Mouse (Mus musculus) kidney, postnatal 0 days (tissue): ENCODE data around the gene Lrrc58. TPM values are rescaled to one million over a fixed set of nuclear protein-coding genes. Genes with fewer than 3 reads are reported as not detected.

ENCODE experiments used
- ATAC-seq: fragments of 200-750 bp; cut with Nextera tagmentation; replicated peaks from 2 replicates; pipeline ENCODE4 v1.8.0; 2017; ENCODE audit warnings: low read depth, moderate number of reproducible peaks, moderate TSS enrichment, moderate library complexity; ENCODE audit not compliant: low FRiP score
- DNase-seq: peaks from one replicate; pipeline ENCODE4 v3.0.0-alpha.2; 2016; ENCODE audit warnings: low spot score
- H3K27ac ChIP-seq: fragments of 300-500 bp; sonication (generic); 2 replicates; pipeline ENCODE4 v1.5.1; 2014; ENCODE audit warnings: mild to moderate bottlenecking
- H3K27me3 ChIP-seq: fragments of 300-500 bp; sonication (generic); 2 replicates; pipeline ENCODE4 v1.6.1; 2014; ENCODE audit warnings: low read length, mixed read lengths; ENCODE audit not compliant: insufficient read depth
- H3K36me3 ChIP-seq: fragments of 300-500 bp; sonication (generic); 2 replicates; pipeline ENCODE4 v1.6.1; 2014; ENCODE audit warnings: low read length, mixed read lengths; ENCODE audit not compliant: insufficient read depth
- H3K4me1 ChIP-seq: fragments of 300-500 bp; sonication (generic); replicated peaks from 2 replicates; pipeline ENCODE4 v1.6.1; 2014; ENCODE audit warnings: antibody characterized with exemption, low read length, mixed read lengths; ENCODE audit not compliant: insufficient read depth
- H3K4me2 ChIP-seq: fragments of 300-500 bp; sonication (generic); 2 replicates; pipeline ENCODE4 v1.6.1; 2014; ENCODE audit warnings: mild to moderate bottlenecking, low read length, moderate library complexity, mixed read lengths
- H3K4me3 ChIP-seq: fragments of 300-500 bp; sonication (generic); replicated peaks from 2 replicates; pipeline ENCODE4 v1.5.1; 2014; ENCODE audit warnings: low read depth, low read length
- H3K9ac ChIP-seq: fragments of 300-500 bp; sonication (generic); 2 replicates; pipeline ENCODE4 v1.6.1; 2014; ENCODE audit warnings: low read depth, low read length
- H3K9me3 ChIP-seq: fragments of 300-500 bp; sonication (generic); replicated peaks from 2 replicates; pipeline ENCODE4 v1.6.1; 2016; ENCODE audit warnings: low read length, inconsistent platforms, mixed read lengths
- CTCF ChIP-seq: IDR thresholded peaks from 2 replicates; pipeline ENCODE4 v1.5.1; 2016; ENCODE audit warnings: antibody characterized with exemption, low read depth, mild to moderate bottlenecking, moderate library complexity
- WGBS: fragments of 180-500 bp; shearing (Covaris S2); extraction: QIAGEN DNeasy Blood & Tissue Kit; methylation state at CpG from one replicate; pipeline ENCODE4 v1.1.7; 2014; 5-methylcytosine and 5-hydroxymethylcytosine counted together
- polyA plus RNA-seq: library from polyadenylated mRNA; unstranded; fragments of >200 nt; fragmentation: Nextera tagmentation; extraction: Ambion mirVana; gene quantifications from 2 replicates; pipeline ENCODE4 v1.2.1, GENCODE M21; 2015

Lrrc58 gene
- polyA plus RNA-seq, 1 experiment from 2014 or later: 54.1 TPM

DNA sequence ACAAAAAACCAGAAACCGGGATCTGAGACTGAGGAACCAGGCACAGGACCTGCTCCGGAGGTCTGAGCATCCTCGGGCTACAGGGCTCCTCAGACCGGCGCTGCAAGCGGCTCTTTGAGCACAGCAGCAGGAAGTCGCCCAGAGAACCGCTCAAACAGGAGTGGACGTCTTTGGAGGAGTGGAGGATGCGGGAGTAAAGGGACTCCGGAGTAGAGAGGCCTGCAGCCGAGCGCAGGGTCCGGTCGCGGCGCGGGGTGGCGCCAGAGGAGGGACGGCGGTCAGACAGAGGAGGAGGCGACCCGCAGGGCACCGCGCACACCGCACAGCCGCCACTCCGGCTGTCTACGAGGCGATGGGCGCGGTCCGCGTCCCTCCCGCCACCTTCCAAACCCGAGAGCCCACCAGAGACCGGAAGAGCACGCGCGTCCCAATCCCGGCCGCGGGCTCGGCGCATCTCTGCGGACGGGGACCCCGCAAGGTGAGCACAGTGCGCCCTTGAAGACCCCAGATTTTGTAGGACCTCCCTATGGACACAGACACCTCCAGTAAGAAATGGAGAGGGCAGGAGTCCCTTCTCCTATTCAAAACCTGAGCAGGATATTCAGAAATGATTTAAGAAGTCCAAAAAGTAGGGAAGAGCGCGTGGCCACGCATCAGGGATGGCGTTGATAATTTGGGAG is 48.1 kb downstream of the Lrrc58 start, which contains the start of gene Gpr156:
Gpr156 (plus strand) TSS at position 359 of the 680 bp plus-strand sequence.
- DNase-seq: peak; percentile 76
- WGBS: 3% methylated on average over 51 of the region's 53 CpGs
- H3K4me2 ChIP-seq: peak within 1 kb of the TSS; percentile 84

DNA sequence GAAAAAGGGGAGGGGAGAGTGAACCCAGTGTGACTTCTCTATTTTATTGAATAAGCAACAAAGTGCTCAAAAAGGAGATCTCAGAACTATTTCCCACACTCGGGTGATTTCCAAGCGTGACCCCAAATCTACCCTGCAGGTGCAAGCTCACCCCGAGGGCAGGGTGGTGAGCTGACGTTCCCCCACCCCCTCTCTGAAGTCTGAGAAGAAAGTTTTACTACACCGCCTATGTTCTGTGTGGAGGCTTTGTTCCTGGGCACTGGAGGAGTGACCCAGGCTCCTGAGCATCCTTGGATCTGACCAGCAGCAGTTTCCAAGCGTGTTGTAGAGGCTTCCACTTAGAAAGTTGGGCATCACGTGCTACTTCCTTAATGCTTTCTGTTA is 48.6 kb downstream of the Lrrc58 start:
- Histone ChIP-seq H3K9me3 (no peaks in the 10 kb centered on the region), H3K4me3 (peak overlapping the region; percentile 47), H3K4me2 (peak overlapping the region; percentile 84), H3K27ac (no peak overlapping the region), H3K36me3 (no peaks in the 10 kb centered on the region), H3K9ac (no peak overlapping the region), H3K27me3 (no peaks in the 10 kb centered on the region), H3K4me1 (0 out of 2 replicates have a peak, but pooled peaks cover 5% of the 10 kb centered on the region)
- WGBS: 18% methylated on average over 7 of the region's 7 CpGs
- no peak for TF ChIP-seq CTCF
- DNase-seq: no peak
- no peak for ATAC-seq

More for the DNA sequence above, 48.1 kb downstream of the Lrrc58 start, which contains the start of gene Gpr156:
- Histone ChIP-seq H3K9me3 (no peaks in the 10 kb centered on the region), H3K27ac (no peak within 1 kb of the TSS), H3K4me3 (peak within 1 kb of the TSS; percentile 47), H3K36me3 (no peaks in the 10 kb centered on the region), H3K4me1 (0 out of 2 replicates have a peak, but pooled peaks cover 5% of the 10 kb centered on the region), H3K27me3 (no peaks in the 10 kb centered on the region), H3K9ac (peak within 1 kb of the TSS; percentile 51; the same call in 1 of the 2 replicates)
- peak; percentile 72 for ATAC-seq
- peak; percentile 60 for TF ChIP-seq CTCF

DNA sequence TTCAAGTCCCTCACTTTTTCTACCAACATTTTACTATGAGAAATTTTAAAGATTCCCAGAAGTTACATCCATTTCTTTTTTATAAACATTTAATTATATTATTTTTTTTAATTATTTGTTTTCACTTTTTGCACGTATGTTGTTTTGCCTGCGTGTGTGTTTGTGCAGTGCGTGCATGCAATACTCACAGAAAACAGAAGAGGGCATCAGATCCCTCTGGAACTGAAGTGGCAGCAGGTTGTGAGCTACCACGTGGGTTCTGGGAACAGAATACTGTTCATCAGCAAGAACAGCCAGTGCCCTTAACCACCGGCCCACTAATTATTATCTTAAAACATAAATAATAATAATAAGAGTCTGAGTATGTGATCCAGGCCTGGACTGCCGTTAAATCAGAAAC is 50.8 kb downstream of the Lrrc58 start:
- H3K4me2 ChIP-seq: no peak overlapping the region

DNA sequence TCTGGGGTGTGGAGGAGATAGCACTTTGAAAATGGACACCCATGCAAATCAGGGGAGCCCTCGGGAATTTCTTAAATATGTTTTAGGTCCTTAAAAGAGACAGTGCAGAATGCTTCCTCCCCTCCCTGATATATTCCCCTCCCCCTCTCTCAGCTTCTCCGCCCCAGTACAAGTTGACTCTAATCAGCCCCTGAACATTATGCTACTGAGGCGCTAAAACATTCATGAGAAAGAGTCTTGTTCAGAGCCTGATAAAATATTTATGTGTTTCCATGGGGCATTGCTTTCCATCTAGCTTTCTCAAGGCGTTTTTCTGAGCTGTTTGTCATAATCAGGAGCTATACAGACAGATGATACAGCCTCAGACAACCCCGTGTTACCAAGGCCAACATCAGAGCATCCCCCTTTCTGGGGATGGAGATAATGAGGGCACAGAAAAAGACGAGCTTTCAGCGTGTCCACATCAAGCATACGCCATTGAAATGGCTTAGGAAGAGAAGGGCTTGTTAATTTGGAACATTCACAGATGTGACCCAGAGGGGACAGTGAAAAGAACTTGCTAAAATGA is 52.7 kb downstream of the Lrrc58 start:
- no peak for ATAC-seq
- WGBS: 70% methylated on average over 8 of the region's 8 CpGs
- no peak for DNase-seq
- no peak for TF ChIP-seq CTCF
- no peaks in the 10 kb centered on the region for H3K27me3 ChIP-seq
- no peak overlapping the region for H3K9ac ChIP-seq
- H3K4me2 ChIP-seq: no peak overlapping the region
- no peak overlapping the region for H3K4me3 ChIP-seq
- no peaks in the 10 kb centered on the region for H3K36me3 ChIP-seq
- no peak overlapping the region for H3K27ac ChIP-seq
- no peaks in the 10 kb centered on the region for H3K9me3 ChIP-seq
- H3K4me1 ChIP-seq: 0 out of 2 replicates have a peak, but pooled peaks cover 5% of the 10 kb centered on the region

More for the DNA sequence above, 50.8 kb downstream of the Lrrc58 start:
- no peaks in the 10 kb centered on the region for H3K36me3 ChIP-seq
- DNase-seq (no peak), ATAC-seq (no peak)
- no peaks in the 10 kb centered on the region for H3K9me3 ChIP-seq
- H3K9ac ChIP-seq: no peak overlapping the region
- H3K4me1 ChIP-seq: 0 out of 2 replicates have a peak, but pooled peaks cover 5% of the 10 kb centered on the region
- no peaks in the 10 kb centered on the region for H3K27me3 ChIP-seq
- no peak overlapping the region for H3K4me3 ChIP-seq
- TF ChIP-seq CTCF: peak; percentile 8; the same call in 1 of the 2 replicates
- H3K27ac ChIP-seq: no peak overlapping the region
- 90% methylated on average over 6 of the region's 6 CpGs for WGBS

DNA sequence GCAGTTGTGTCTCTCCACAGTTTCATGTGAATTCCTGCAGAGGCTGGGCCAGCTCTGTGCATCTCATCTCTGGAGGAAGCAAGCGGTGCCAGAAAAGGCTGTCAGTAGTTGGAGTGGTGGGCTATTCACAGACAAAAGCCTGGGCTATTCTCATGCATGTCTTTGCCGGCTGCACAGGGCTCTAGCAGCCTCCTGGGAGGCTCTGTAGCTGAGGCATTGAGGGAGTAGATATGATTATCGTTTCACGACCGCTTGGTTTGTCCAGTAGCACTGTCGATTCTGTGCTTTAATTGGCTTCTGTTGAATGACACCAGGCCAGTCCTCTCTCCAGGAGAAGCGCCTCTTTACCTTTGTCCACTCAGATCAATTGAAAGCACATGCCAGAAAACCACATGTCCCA is 57.9 kb downstream of the Lrrc58 start:
- Histone ChIP-seq H3K27me3 (no peaks in the 10 kb centered on the region), H3K9me3 (no peaks in the 10 kb centered on the region), H3K4me1 (no peaks in the 10 kb centered on the region), H3K4me3 (no peak overlapping the region), H3K27ac (no peak overlapping the region), H3K9ac (no peak overlapping the region), H3K4me2 (no peak overlapping the region), H3K36me3 (no peaks in the 10 kb centered on the region)
- ATAC-seq (no peak), DNase-seq (no peak)
- 67% methylated on average over 7 of the region's 7 CpGs for WGBS
- no peak for TF ChIP-seq CTCF

DNA sequence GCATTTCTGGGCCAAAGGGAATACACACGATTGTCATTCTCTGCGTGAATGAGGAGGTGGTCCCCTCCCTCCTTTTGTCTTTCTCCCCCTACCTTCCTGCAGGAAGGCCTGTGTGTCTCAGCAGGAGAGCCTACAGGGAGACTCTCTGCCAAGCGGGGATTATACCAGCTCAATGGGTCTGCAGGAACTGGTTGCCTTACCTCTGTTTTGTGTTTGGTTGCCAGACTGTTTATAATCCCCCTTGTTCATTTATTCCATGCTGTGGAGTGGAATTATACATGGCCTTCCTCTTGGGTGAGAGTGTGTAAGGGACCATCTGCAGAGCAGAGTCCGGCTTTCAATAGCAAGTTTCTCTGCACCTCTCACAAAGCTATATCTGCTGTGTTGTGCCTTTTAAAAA is 58.9 kb downstream of the Lrrc58 start:
- no peak overlapping the region for H3K27ac ChIP-seq
- no peaks in the 10 kb centered on the region for H3K4me1 ChIP-seq
- TF ChIP-seq CTCF: no peak
- no peak overlapping the region for H3K9ac ChIP-seq
- no peaks in the 10 kb centered on the region for H3K36me3 ChIP-seq
- ATAC-seq (no peak), DNase-seq (no peak)
- H3K4me2 ChIP-seq: no peak overlapping the region
- no peaks in the 10 kb centered on the region for H3K27me3 ChIP-seq
- no peaks in the 10 kb centered on the region; the same call in 1 of the 2 replicates for H3K9me3 ChIP-seq
- no peak overlapping the region for H3K4me3 ChIP-seq
- WGBS: 64% methylated on average over 4 of the region's 4 CpGs
